Mouse (Mus musculus): Measurements from ENCODE around the gene Ttc23l. TPM values are rescaled to one million over a fixed set of nuclear protein-coding genes. Genes with fewer than 3 reads are reported as not detected.

Gene Ttc23l
- polyA plus RNA-seq, 1 experiment: not detected

GRCm38 (mm10) chr15:10487246-10487645 is 71.2 kb downstream of the Ttc23l start:
- H3K4me3 ChIP-seq (ENCODE audit: insufficient read depth, low read length): no peak overlapping the region; the same call in 1 of the 2 replicates
- H3K27ac ChIP-seq (ENCODE audit: insufficient read depth, low read length): no peak overlapping the region
- TF ChIP-seq POLR2A (IDR thresholded peaks at IDR 0.05; ENCODE audit: extremely low read depth, insufficient read depth, low read length) (no peak), CTCF (IDR thresholded peaks at IDR 0.05; ENCODE audit: extremely low read depth, insufficient read depth, low read length) (no peak)
- no peaks in the 10 kb centered on the region for H3K4me1 ChIP-seq (ENCODE audit: control insufficient read depth, insufficient read depth, low read length)

DNA sequence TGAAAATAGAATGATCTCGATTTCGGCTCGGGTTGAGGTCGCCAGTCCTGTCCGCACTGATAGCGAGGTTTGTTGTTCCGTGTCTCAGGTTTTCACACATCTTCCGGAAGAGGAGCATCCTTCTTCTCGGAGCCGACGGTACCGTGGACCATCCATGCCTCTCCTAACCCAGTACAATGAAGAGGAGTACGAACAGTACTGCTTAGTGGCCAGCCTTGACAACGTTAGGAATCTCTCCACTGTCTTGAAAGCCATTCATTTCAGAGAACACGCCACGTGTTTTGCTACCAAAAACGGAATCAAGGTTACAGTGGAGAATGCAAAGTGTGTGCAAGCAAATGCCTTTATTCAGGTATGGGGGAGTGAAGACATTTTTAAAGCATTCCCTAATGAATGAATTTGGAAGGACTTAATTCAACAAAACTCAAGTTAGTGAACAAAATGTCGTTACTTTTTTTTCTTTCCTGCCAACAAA is 72.1 kb downstream of the Ttc23l start:
- Histone ChIP-seq H3K27ac (ENCODE audit: insufficient read depth, low read length) (no peak overlapping the region), H3K4me1 (ENCODE audit: control insufficient read depth, insufficient read depth, low read length) (no peaks in the 10 kb centered on the region), H3K4me3 (ENCODE audit: insufficient read depth, low read length) (peak overlapping the region; percentile 70)
- no peak for TF ChIP-seq CTCF (IDR thresholded peaks at IDR 0.05; ENCODE audit: extremely low read depth, insufficient read depth, low read length)
- TF ChIP-seq POLR2A (IDR thresholded peaks at IDR 0.05; ENCODE audit: extremely low read depth, insufficient read depth, low read length): no peak

DNA sequence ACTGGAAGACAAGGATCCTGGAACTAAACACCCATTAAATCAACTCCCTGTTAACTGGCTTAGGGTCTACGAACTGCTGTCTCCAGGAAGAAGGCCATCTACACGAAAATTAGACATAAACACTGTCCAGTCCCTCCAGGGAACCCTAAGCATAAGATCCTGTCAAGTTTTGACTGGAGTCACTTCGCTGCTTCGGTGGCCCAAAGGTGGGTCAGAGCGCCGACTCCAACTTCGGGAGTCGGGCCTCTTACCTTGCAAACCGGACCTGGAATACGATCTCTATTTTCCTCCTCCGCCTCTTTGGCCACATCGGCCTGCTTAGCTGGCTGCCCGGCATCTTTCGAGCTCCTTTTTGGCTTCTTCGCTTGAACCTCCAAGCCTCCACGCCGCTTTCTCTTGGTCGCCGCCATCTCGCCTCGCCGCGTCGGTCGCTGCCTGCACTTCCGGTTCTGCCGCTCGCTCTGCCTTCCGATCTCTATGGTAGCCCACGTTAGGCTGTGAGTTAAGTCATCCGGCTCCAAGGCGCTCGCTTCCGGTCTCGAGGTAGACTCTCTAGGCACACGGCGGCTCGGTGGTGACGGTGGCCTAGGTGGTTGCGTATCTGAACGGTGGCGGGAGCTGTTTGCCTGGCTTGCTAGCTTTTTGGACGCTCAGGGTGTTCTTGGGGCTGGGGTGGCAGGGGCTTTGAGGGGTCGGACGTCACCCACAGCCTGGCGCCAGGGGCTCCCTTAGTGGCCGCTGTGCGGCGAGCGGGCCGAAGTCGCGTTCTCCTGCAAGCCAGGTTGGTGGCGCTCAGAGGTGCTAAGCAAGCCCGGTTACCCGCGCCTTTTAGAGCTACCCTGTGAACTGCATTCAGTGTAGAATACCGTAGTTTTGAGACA is 72.7 kb downstream of the Ttc23l start, which contains the start of the genes Brix1 and Rad1:
Gene Brix1 (minus strand): TSS at position 464 of the 881 bp plus-strand sequence.
Gene Rad1 (plus strand): TSS at position 535 of the 881 bp plus-strand sequence.
- H3K4me1 ChIP-seq (ENCODE audit: control insufficient read depth, insufficient read depth, low read length): no peaks in the 10 kb centered on the region
- no peak within 1 kb of the TSS for H3K27ac ChIP-seq (ENCODE audit: insufficient read depth, low read length)
- peak within 1 kb of the TSS; percentile 70 for H3K4me3 ChIP-seq (ENCODE audit: insufficient read depth, low read length)
- TF ChIP-seq CTCF (IDR thresholded peaks at IDR 0.05; ENCODE audit: extremely low read depth, insufficient read depth, low read length): no peak
- TF ChIP-seq POLR2A (IDR thresholded peaks at IDR 0.05; ENCODE audit: extremely low read depth, insufficient read depth, low read length): peak; percentile 79

DNA sequence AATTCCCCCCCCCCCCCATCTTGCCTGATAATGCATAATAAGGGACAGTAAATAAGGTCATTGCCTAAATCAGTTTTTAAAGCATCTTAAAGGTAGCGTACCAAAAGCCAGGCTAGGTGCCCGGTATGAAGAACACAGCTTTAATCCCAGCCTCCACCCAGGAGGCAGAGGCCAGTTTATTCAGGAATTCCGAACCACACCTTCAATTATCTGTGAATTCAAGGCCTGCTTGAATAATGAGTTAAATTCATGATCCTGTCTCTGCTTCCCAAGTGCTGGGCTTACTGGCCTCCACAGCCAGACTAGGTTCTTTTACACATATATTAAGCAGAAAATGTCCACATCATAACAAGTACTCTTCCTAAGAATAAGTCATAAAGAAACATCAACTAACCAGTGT is 87.5 kb downstream of the Ttc23l start:
- H3K27ac ChIP-seq (ENCODE audit: insufficient read depth, low read length): no peak overlapping the region
- H3K4me1 ChIP-seq (ENCODE audit: control insufficient read depth, insufficient read depth, low read length): peaks cover 4% of the 10 kb centered on the region; the same call in 1 of the 2 replicates
- peak overlapping the region; percentile 68; the same call in 1 of the 2 replicates for H3K4me3 ChIP-seq (ENCODE audit: insufficient read depth, low read length)
- TF ChIP-seq POLR2A (IDR thresholded peaks at IDR 0.05; ENCODE audit: extremely low read depth, insufficient read depth, low read length): no peak

DNA sequence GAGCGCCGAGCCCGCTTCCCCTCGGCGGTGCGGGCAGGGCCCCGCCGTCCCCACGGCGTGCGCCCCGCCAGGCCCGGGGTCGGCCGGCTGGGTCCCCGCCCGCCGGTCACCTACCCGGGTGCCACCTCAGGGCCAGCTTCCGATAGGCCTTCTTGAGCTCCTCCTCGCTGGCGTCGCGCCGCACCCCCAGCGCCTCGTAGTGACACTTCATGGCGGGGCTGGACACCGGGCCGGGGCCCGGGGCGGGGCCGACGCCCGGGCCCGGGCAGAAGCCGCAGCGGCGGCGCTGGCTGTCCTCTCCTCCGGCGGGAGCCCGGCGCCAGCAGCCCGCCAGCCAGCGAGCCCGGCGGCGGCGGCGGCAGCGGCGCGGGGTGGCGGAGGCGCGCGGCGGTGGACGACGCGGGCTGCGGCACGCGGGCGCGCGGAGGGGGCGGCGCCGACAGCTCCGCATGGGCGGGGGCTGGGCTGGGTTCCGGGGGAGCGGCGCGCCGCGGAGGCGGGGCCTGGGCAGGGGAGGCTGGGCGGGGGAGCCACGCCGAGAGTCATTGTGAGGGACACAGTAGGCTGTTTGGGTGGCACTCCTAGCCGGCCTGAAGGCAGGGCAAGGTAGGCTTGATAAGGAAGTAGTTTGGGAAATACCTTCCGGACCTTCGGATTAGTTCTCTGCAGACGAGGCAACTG is 88.2 kb downstream of the Ttc23l start, which contains the start of gene Dnajc21:
Gene Dnajc21 (minus strand): TSS at position 366 of the 681 bp plus-strand sequence.
- no peak for TF ChIP-seq CTCF (IDR thresholded peaks at IDR 0.05; ENCODE audit: extremely low read depth, insufficient read depth, low read length)
- peak; percentile 54; the same call in 1 of the 2 replicates for TF ChIP-seq POLR2A (IDR thresholded peaks at IDR 0.05; ENCODE audit: extremely low read depth, insufficient read depth, low read length)
- peaks cover 4% of the 10 kb centered on the region; the same call in 1 of the 2 replicates for H3K4me1 ChIP-seq (ENCODE audit: control insufficient read depth, insufficient read depth, low read length)
- H3K27ac ChIP-seq (ENCODE audit: insufficient read depth, low read length): peak within 1 kb of the TSS; percentile 73; the same call in 1 of the 2 replicates
- H3K4me3 ChIP-seq (ENCODE audit: insufficient read depth, low read length): peak within 1 kb of the TSS; percentile 68

GRCm38 (mm10) chr15:10469641-10470150 is 88.8 kb downstream of the Ttc23l start:
- peak overlapping the region; percentile 68 for H3K4me3 ChIP-seq (ENCODE audit: insufficient read depth, low read length)
- H3K4me1 ChIP-seq (ENCODE audit: control insufficient read depth, insufficient read depth, low read length): peaks cover 4% of the 10 kb centered on the region; the same call in 1 of the 2 replicates
- no peak for TF ChIP-seq POLR2A (IDR thresholded peaks at IDR 0.05; ENCODE audit: extremely low read depth, insufficient read depth, low read length)
- TF ChIP-seq CTCF (IDR thresholded peaks at IDR 0.05; ENCODE audit: extremely low read depth, insufficient read depth, low read length): no peak

GRCm38 (mm10) chr15:10468761-10469160 is 89.7 kb downstream of the Ttc23l start:
- no peak overlapping the region for H3K27ac ChIP-seq (ENCODE audit: insufficient read depth, low read length)
- H3K4me1 ChIP-seq (ENCODE audit: control insufficient read depth, insufficient read depth, low read length): peaks cover 6% of the 10 kb centered on the region; the same call in 1 of the 2 replicates
- H3K4me3 ChIP-seq (ENCODE audit: insufficient read depth, low read length): peak overlapping the region; percentile 68
- TF ChIP-seq POLR2A (IDR thresholded peaks at IDR 0.05; ENCODE audit: extremely low read depth, insufficient read depth, low read length) (no peak), CTCF (IDR thresholded peaks at IDR 0.05; ENCODE audit: extremely low read depth, insufficient read depth, low read length) (no peak)

More at GRCm38 (mm10) chr15:10469641-10470150, 88.8 kb downstream of the Ttc23l start:
- H3K27ac ChIP-seq (ENCODE audit: insufficient read depth, low read length): peak overlapping the region; percentile 73; the same call in 1 of the 2 replicates

GRCm38 (mm10) chr15:10464678-10465077 is 93.8 kb downstream of the Ttc23l start:
- H3K4me1 ChIP-seq (ENCODE audit: control insufficient read depth, insufficient read depth, low read length): peaks cover 6% of the 10 kb centered on the region; the same call in 1 of the 2 replicates
- H3K27ac ChIP-seq (ENCODE audit: insufficient read depth, low read length): no peak overlapping the region
- no peak for TF ChIP-seq POLR2A (IDR thresholded peaks at IDR 0.05; ENCODE audit: extremely low read depth, insufficient read depth, low read length)
- no peak for TF ChIP-seq CTCF (IDR thresholded peaks at IDR 0.05; ENCODE audit: extremely low read depth, insufficient read depth, low read length)
- no peak overlapping the region for H3K4me3 ChIP-seq (ENCODE audit: insufficient read depth, low read length)

DNA sequence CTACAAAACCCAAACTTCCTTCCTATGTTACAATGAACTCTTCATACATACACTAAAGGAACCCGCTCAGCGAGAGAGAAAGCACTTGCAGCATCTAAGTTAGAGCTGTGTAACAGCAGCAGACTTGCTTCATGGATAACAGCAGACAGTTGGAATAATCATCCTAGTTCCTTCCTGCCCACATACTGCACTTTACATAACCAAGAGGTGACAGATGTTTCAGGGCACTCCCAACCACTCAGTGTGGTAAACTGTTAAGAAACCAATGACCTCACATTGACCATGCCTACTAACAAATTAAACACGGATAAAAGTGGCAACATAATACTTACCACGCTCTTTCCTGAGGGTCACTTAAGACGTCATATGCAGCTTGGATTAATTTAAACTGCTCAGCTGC is 94.9 kb downstream of the Ttc23l start:
- Histone ChIP-seq H3K4me1 (ENCODE audit: control insufficient read depth, insufficient read depth, low read length) (peaks cover 4% of the 10 kb centered on the region; the same call in 1 of the 2 replicates), H3K4me3 (ENCODE audit: insufficient read depth, low read length) (no peak overlapping the region), H3K27ac (ENCODE audit: insufficient read depth, low read length) (peak overlapping the region; percentile 58; the same call in 1 of the 2 replicates)
- no peak for TF ChIP-seq POLR2A (IDR thresholded peaks at IDR 0.05; ENCODE audit: extremely low read depth, insufficient read depth, low read length)
- no peak for TF ChIP-seq CTCF (IDR thresholded peaks at IDR 0.05; ENCODE audit: extremely low read depth, insufficient read depth, low read length)
